Mouse (Mus musculus) myocyte (in vitro differentiated cells): ENCODE measurements around the gene Cenpo.

Source experiments
- E2F4 ChIP-seq: IDR thresholded peaks from one replicate; pipeline ENCODE4 v1.6.1; 2011; ENCODE audit warnings: mild to moderate bottlenecking, control low read depth, moderate library complexity; ENCODE audit not compliant: insufficient read depth
- MAX ChIP-seq: IDR thresholded peaks from one replicate; pipeline ENCODE4 v1.6.1; 2011; ENCODE audit warnings: low read depth, mild to moderate bottlenecking, control low read depth
- POLR2A ChIP-seq: IDR thresholded peaks from one replicate; pipeline ENCODE4 v1.6.1; 2011; ENCODE audit warnings: low read depth, mild to moderate bottlenecking, control low read depth, moderate library complexity; ENCODE audit not compliant: insufficient read length
- POLR2AphosphoS2 ChIP-seq: IDR thresholded peaks from one replicate; pipeline ENCODE4 v1.6.1; 2011; ENCODE audit warnings: low read depth, control low read depth; ENCODE audit not compliant: insufficient read length
- REST ChIP-seq: IDR thresholded peaks from one replicate; pipeline ENCODE4 v1.6.1; 2011; ENCODE audit warnings: mild to moderate bottlenecking, control low read depth, moderate library complexity; ENCODE audit not compliant: insufficient read depth, insufficient read length
- USF1 ChIP-seq: IDR thresholded peaks from one replicate; pipeline ENCODE4 v1.6.1; 2011; ENCODE audit warnings: low read depth, mild to moderate bottlenecking, control low read depth, moderate library complexity

GRCm38 (mm10) chr12:4230156-4230555 lies 3.9 kb downstream of the Cenpo start:
- TF ChIP-seq POLR2A: no peak
- no peak for TF ChIP-seq REST
- TF ChIP-seq USF1: no peak
- no peak for TF ChIP-seq MAX
- TF ChIP-seq E2F4: no peak
- TF ChIP-seq POLR2AphosphoS2: no peak
